Mouse (Mus musculus) bone marrow macrophage, adult 2 months (primary cell): Measurements from ENCODE around the gene Adgb.

Experiments used
- CTCF ChIP-seq: IDR thresholded peaks from 2 replicates; pipeline ENCODE4 v1.5.1; 2012; ENCODE audit warnings: low read depth, mild to moderate bottlenecking, low read length, moderate library complexity
- POLR2A ChIP-seq: IDR thresholded peaks from 2 replicates; pipeline ENCODE4 v1.6.1; 2012; ENCODE audit warnings: mild to moderate bottlenecking, low read depth, low read length, borderline replicate concordance

- no peak for TF ChIP-seq CTCF
- TF ChIP-seq POLR2A: no peak
These were observed 151.6 kb downstream of the Adgb start for GRCm38 (mm10) chr10:10320364-10321083.
